Mouse (Mus musculus): ENCODE measurements around the gene Klc3.

GRCm38 (mm10) chr7:19444801-19445200, 40.9 kb upstream of the Klc3 start:
- TF ChIP-seq CTCF (IDR thresholded peaks at IDR 0.05; ENCODE audit: extremely low read depth, insufficient read depth, insufficient read length, insufficient replicate concordance) (no peak), POLR2A (IDR thresholded peaks at IDR 0.05; ENCODE audit: low read depth, low read length) (no peak)
